Mouse (Mus musculus): ENCODE results near the gene Htr2a. TPM values are rescaled to one million over a fixed set of nuclear protein-coding genes. Genes with fewer than 3 reads are reported as not detected.

The Htr2a gene
- 0.06 TPM for polyA plus RNA-seq (2014; fragmentation: Illumina TruSeq; extraction: RNeasy Lipid Tissue Mini Kit (QIAGEN cat#74804); ENCODE audit: low read depth, low replicate concordance)

GRCm38 (mm10) chr14:74640819-74641381 is at the start of gene Htr2a:
Htr2a (plus strand) TSS chr14:74640840.

GRCm38 (mm10) chr14:74732079-74732783 is 91.6 kb downstream of the Htr2a start, which contains the start of gene Esd:
Esd (plus strand) TSS chr14:74732297.

Other genes with a start within 250 kb of the Htr2a start
- 33.9 TPM for gene Esd, start 91.5 kb downstream of the Htr2a start, polyA plus RNA-seq (2014; fragmentation: Illumina TruSeq; extraction: RNeasy Lipid Tissue Mini Kit (QIAGEN cat#74804); ENCODE audit: low read depth, low replicate concordance)